Mouse (Mus musculus): ENCODE measurements at regions not wholly inside any gene's neighbourhood (a gene's known extent, or its start where the extent isn't known, plus 50 kb on each side); places are given as distances from the start of the nearest gene placed in this dataset.

GRCm38 (mm10) chr19:30289721-30290120, 57.0 kb downstream of the Mbl2 start:
- DNase-seq (ENCODE audit: low read depth, low spot score) = no peak

DNA sequence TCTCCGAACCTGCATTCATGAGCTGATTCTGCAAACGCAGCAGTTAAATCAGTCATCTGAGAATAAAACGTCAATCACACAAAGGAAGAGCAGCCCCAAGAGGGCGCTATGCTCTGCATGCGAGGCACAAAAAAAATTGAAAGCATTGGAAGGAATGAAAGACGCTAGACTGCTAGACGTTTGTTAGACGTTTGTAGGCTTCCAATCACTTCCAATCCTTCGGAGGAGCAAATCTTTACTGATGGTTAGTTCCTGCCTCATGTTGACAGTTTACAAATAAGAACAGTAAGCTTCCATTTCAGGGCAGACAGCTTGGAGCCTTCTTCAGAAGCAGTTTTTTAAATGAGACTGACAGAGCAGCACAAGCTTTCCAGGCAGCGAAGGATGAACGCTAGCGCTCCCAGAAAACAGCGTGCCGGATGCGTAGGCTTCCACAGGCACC, 62.5 kb downstream of the Mbl2 start:
- DNase-seq (ENCODE audit: low read depth, low spot score) = peak; percentile 11

- no peak for DNase-seq (ENCODE audit: low read depth, low spot score)
Measured at GRCm38 (mm10) chr19:30296024-30296423, 63.3 kb downstream of the Mbl2 start.

GRCm38 (mm10) chr19:30299536-30299935, 66.8 kb downstream of the Mbl2 start:
- DNase-seq (ENCODE audit: low read depth, low spot score) = no peak

DNA sequence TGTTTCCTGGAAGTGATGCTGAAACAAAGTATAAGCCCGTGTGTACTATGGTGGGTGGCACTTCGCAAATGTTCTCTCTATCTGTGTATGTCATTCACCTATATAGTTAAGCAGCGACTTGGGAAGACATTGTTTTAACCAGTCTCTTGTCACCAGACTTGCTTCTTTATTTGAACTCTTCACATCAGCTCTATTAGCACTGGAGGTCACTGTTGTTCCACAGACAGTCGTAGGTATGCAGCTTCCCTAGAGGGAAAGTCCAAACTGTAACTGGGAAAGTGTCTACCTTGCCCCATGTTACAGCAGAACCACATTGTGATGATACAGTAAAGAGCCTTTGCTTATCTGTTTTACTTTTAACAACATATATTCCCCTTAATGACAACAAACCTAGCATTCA, 69.5 kb downstream of the Mbl2 start:
- DNase-seq (ENCODE audit: low read depth, low spot score) = no peak

- no peak for DNase-seq (ENCODE audit: low read depth, low spot score)
Measured at GRCm38 (mm10) chr19:30306379-30306778, 73.6 kb downstream of the Mbl2 start.

DNA sequence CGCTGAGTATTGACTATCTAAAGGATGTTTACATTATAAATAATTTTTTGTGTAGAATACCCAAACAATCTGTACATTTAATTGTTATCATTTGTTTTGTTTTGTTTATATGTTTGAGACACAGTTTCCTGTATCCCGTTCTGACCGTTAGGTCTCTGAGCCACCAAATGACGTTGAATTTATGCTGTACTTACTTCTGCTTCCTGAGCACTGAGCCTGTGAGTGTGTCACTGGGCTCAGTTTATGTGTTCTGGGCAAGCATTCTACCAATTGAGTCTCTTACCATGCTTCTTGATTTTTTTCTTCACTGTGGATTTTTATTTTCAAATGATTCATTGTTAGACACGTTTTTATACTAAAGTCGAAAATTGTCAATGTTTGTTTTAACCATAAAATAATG, 74.2 kb downstream of the Mbl2 start:
- DNase-seq (ENCODE audit: low read depth, low spot score) = no peak

DNA sequence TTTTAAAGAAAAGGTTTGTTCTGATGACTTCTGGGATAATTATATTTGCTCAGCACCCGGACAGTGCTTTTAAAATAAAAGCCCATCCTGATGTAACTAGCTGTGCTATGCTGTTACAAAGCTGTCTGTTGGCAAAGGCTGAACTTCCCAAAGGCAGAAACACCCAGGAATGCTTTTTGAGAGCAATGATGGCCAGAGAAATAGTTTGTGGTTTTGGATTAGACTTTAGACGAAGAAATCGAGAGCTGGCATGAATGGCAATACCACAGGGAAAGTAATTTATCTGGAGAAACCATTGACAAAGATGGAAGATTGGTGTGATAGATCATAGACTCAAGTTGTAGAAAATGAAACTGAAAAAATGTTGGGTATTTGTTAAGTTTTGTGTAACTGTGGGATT, 84.6 kb downstream of the Mbl2 start:
- no peak for DNase-seq (ENCODE audit: low read depth, low spot score)

DNA sequence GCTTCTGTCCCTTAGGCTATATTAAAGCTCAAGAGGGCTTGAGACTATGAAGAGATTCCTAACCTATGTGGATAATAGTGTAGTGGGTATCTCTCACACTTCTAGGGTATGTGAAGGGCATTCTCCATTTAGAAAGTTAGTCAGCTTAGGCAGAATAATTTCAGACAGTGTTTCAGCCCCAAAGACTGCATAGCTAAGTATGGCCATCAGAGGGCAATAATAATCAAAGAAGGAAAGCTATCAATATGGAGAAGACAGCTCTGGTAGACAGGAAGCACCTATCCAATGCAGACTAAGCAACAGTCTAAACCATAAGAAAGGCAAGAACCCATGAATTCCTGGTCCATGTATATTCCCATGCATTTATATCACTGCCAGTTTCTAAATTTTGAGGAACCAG, 95.0 kb downstream of the Mbl2 start:
- no peak for DNase-seq (ENCODE audit: low read depth, low spot score)

DNA sequence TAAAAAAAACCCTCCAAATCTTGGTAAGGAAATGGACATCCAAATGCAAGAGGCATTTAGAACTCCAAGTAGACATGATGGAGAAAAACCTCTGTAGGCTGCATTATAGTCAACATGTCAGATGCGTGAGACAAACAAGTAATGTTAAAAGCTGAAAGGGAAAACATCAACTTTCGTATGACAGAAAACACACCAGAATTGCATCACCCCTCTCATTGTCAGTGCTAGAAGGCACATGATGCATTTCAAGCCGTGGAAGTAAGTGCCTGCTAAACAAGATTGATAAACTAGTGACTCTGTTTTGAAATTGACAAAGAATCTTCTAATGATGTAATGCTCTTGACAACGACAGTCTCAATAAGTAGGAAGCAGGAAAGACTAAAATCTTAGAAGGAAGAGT, 96.1 kb downstream of the Mbl2 start:
- no peak for DNase-seq (ENCODE audit: low read depth, low spot score)

GRCm38 (mm10) chr19:30330792-30331191, 98.0 kb downstream of the Mbl2 start:
- no peak for DNase-seq (ENCODE audit: low read depth, low spot score)

DNA sequence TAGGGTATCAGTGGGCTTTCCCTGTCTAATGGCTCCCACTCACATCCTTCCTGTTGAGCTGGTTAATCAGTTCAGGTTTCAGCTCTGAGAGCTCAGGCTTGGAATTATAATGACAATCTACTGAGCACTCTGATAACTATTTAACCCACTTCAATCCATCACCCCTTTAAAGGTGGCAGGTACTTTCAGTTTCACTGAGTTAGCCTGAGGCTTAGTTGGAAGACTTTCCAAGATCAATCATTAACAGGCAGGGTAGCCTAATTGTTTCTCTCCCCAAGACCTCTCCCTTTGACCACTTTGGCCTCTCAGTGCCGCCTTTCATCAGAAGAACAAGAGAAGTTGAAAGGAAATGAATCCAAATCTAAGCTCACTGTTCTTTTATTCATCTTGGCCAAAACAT, 99.1 kb downstream of the Mbl2 start:
- DNase-seq (ENCODE audit: low read depth, low spot score) = no peak

- DNase-seq (ENCODE audit: low read depth, low spot score) = no peak
Measured at GRCm38 (mm10) chr19:30344401-30344800, 111.7 kb downstream of the Mbl2 start.

GRCm38 (mm10) chr19:30348924-30349323, 116.2 kb downstream of the Mbl2 start:
- no peak for DNase-seq (ENCODE audit: low read depth, low spot score)

- no peak for DNase-seq (ENCODE audit: low read depth, low spot score)
Measured at GRCm38 (mm10) chr19:30354981-30355380, 122.2 kb downstream of the Mbl2 start.

DNA sequence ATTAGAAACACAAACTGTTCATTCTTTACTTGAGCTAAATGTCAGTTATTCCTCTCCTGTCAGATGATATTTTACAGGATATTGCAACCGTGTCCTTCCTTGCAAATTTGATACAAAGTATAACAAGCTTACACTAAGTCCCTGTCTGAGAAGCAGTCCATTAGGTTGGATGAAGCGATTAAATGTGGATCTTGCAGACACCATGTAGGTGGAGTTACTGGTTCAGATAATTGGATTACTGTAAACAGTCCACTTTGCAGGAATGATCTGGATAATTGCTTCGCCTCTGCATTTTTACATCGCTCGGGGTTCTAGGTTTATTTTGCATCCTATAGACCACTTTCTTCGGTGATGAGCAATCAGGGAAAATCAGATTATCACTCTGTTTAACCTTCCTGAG, 126.2 kb downstream of the Mbl2 start:
- DNase-seq (ENCODE audit: low read depth, low spot score) = no peak

DNA sequence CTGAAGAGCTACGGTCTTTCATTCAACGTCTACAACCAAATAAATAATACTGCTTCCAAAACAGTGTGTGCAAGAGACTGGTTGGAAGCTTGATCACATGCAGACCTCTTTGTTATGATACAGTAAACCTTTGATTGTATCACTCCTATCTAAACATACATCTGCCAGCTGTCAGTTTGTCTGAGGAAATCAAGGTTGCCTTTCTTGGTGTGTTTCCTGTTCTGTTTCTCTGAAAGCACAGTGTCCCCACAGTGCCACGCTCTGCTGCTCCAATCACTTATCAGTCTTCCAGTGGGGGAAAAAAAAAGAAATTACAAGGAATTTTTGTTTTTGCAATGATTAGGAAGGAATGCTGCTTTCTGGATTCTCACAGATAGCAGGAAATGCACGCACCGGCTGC, 139.2 kb downstream of the Mbl2 start:
- no peak for DNase-seq (ENCODE audit: low read depth, low spot score)

- DNase-seq (ENCODE audit: low read depth, low spot score) = no peak
Measured at GRCm38 (mm10) chr19:30379767-30380166, 147.0 kb downstream of the Mbl2 start.

DNA sequence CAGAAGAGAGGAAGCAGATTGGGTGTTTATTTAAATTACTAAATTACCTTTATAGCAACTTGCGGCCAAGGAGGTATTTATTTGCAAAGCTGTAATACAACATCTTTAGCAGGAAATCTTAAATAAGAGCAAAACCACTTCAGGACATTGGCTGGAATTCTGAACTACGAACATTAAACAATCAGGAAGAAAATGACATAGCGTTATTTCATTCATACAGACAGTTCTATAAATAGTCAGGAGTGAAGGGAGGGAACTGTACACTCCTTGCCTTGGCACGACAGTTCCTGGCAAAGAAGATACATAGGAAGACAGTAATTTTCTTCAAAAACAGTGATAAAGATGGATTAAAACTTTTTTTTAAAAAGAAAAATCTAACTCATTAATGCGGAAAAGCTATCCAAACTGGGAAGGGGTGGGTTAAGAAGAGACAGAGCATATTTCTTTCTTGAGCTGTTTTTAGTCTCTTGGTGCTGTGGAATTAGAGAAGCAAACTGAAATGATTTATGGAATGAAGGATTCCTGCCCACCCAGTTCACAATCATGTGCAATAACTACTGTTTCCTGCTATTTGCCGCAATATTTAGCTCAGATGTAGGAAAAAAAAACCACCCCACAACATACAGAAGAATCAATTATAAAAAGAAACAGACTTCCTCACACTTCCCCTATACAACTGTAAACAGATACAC, 147.9 kb downstream of the Mbl2 start:
- DNase-seq (ENCODE audit: low read depth, low spot score) = no peak

GRCm38 (mm10) chr19:30393791-30394190, 155.7 kb downstream of the Dkk1 start:
- no peak for DNase-seq (ENCODE audit: low read depth, low spot score)

DNA sequence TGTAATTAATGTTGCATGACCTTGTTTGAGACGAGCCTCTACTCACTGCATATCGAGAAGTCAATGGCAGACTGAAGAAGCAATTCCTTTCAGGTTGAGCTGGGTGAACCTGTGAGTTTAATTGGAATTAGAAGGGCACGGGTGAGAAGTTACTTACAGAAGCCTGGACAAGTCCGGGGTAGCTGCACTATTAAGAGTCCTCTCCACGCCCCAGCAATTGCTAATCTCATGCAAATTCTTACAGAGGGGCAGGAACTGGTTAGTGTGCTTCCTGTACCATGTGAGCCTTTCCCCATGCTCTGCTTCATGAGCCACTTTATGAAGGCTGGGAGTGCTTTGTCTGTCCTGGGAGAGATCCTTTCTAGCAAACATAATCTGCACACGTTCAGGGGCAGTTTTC, 142.5 kb downstream of the Dkk1 start:
- no peak for DNase-seq (ENCODE audit: low read depth, low spot score)

- no peak for DNase-seq (ENCODE audit: low read depth, low spot score)
Measured at GRCm38 (mm10) chr19:30419556-30420280, 129.7 kb downstream of the Dkk1 start.

DNA sequence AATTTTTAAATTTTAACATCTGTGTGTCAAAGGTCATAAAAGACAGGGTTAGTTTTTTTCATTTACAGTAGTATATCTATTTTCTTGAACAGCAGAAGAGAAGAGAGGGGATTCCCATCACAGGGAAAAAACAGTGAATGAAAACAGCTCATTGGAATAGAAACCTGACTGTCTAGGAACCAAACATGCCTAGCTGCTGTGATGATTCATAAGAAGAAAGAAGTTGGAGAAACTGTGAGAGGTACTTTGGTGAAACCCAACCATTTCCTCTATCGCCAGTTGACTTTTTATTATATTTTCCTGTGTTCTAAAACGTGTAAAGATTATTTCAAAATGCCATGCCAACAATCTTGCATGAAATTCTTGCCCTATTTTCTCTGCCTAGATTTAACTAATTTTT, 123.8 kb downstream of the Dkk1 start:
- no peak for DNase-seq (ENCODE audit: low read depth, low spot score)
